ENCODE assay signal across 16 mouse cellular contexts in the genomic region with DNA sequence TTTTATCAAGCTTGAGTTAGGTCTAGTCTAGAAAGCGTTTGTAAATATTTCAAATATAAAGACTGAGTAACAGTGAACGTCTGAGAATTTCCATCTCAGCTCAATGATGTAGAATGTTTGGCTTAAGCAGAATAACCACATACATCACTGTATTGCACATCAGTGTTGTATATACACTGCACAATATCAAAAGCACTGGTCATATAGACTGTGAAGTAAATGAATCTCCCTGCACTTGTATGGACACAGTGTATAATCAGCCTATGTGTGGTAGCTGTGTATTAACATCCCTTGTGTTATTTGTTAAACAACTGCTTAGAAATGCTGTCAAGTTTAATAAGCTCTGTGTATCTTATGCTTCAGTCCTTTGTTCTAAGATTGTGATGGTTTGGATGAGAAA.
"Had no signal": no experiment of that assay in that cellular context is flagged by ENCODE, and none has a peak within 500 bp of the region (broad histone marks: within the 10 kb centered on the region; RNA-seq: fewer than 3 reads in every experiment).

No protein-coding gene starts in this region.

- H3K36me3 ChIP-seq: neural tube, embryonic 12.5 days; neural tube, embryonic 13.5 days; neural tube, embryonic 15.5 days; stomach, embryonic 15.5 days had no signal

- H3K4me2 ChIP-seq: neural tube, embryonic 12.5 days; neural tube, embryonic 13.5 days; neural tube, embryonic 15.5 days; stomach, embryonic 15.5 days had no signal

- H3K9ac ChIP-seq: neural tube, embryonic 12.5 days; neural tube, embryonic 13.5 days; neural tube, embryonic 15.5 days; stomach, embryonic 15.5 days had no signal

- H3K4me3 ChIP-seq: neural tube, embryonic 12.5 days; neural tube, embryonic 13.5 days; neural tube, embryonic 15.5 days; stomach, embryonic 15.5 days had no signal

- H3K4me1 ChIP-seq: neural tube, embryonic 12.5 days; neural tube, embryonic 13.5 days; neural tube, embryonic 15.5 days; stomach, embryonic 15.5 days had no signal

- DNase-seq: retina, postnatal 1 day; right cerebral cortex, adult 18-20 months; right cerebral cortex, postnatal 14 days; right cerebral cortex, postnatal 25 days; right cerebral cortex, postnatal 4 days; spleen, adult 18-20 months; thymus, adult 18-20 months; thymus, adult 2 months; thymus, postnatal 14 days; thymus, postnatal 25 days; thymus, postnatal 36 days; thymus, postnatal 4 days had no signal

- H3K27ac ChIP-seq: neural tube, embryonic 12.5 days; neural tube, embryonic 13.5 days; neural tube, embryonic 15.5 days; stomach, embryonic 15.5 days had no signal

- H3K9me3 ChIP-seq: neural tube, embryonic 12.5 days; neural tube, embryonic 13.5 days; neural tube, embryonic 15.5 days; stomach, embryonic 15.5 days had no signal

- H3K27me3 ChIP-seq: neural tube, embryonic 12.5 days; neural tube, embryonic 13.5 days; neural tube, embryonic 15.5 days; stomach, embryonic 15.5 days had no signal
